Mouse (Mus musculus): ENCODE results near the gene Lcn2. TPM values are rescaled to one million over a fixed set of nuclear protein-coding genes. Genes with fewer than 3 reads are reported as not detected.

Lcn2 gene
- polyA plus RNA-seq, 1 experiment from 2014 or later = not detected

- Histone ChIP-seq H3K27me3 (ENCODE audit: control insufficient read depth, insufficient read depth, low read length) (no peaks in the 10 kb centered on the region), H3K4me3 (replicated peaks; ENCODE audit: low read depth, low read length) (no peak overlapping the region), H3K27ac (replicated peaks; ENCODE audit: low read depth, low read length) (no peak overlapping the region), H3K36me3 (ENCODE audit: control insufficient read depth, insufficient read depth, low read length) (peaks cover 80% of the 10 kb centered on the region), H3K4me1 (ENCODE audit: control insufficient read depth, insufficient read depth, low read length) (peaks cover 8% of the 10 kb centered on the region), H3K9ac (replicated peaks; ENCODE audit: low read length) (no peak overlapping the region), H3K9me3 (ENCODE audit: control insufficient read depth, low read length) (no peaks in the 10 kb centered on the region), H3K4me2 (ENCODE audit: low read length) (no peak overlapping the region)
- DNase-seq = no peak
- 92% methylated on average over 12 of the region's 12 CpGs for WGBS
- ATAC-seq (ENCODE audit: low FRiP score, low TSS enrichment) = no peak
These were observed 30.5 kb upstream of the Lcn2 start for GRCm38 (mm10) chr2:32418430-32419151.

GRCm38 (mm10) chr2:32417486-32417885, 29.4 kb upstream of the Lcn2 start:
- no peak overlapping the region for H3K9ac ChIP-seq (replicated peaks; ENCODE audit: low read length)
- H3K9me3 ChIP-seq (ENCODE audit: control insufficient read depth, low read length) = no peaks in the 10 kb centered on the region
- peaks cover 80% of the 10 kb centered on the region for H3K36me3 ChIP-seq (ENCODE audit: control insufficient read depth, insufficient read depth, low read length)
- no peaks in the 10 kb centered on the region for H3K4me1 ChIP-seq (ENCODE audit: control insufficient read depth, insufficient read depth, low read length)
- no peak overlapping the region for H3K4me2 ChIP-seq (ENCODE audit: low read length)
- WGBS = 94% methylated on average over 8 of the region's 8 CpGs
- no peaks in the 10 kb centered on the region for H3K27me3 ChIP-seq (ENCODE audit: control insufficient read depth, insufficient read depth, low read length)
- H3K27ac ChIP-seq (replicated peaks; ENCODE audit: low read depth, low read length) = no peak overlapping the region
- ATAC-seq (ENCODE audit: low FRiP score, low TSS enrichment) (no peak), DNase-seq (no peak)
- H3K4me3 ChIP-seq (replicated peaks; ENCODE audit: low read depth, low read length) = no peak overlapping the region

GRCm38 (mm10) chr2:32416556-32416955, 28.5 kb upstream of the Lcn2 start:
- no peak for ATAC-seq (ENCODE audit: low FRiP score, low TSS enrichment)
- Histone ChIP-seq H3K27me3 (ENCODE audit: control insufficient read depth, insufficient read depth, low read length) (no peaks in the 10 kb centered on the region), H3K9ac (replicated peaks; ENCODE audit: low read length) (no peak overlapping the region), H3K9me3 (ENCODE audit: control insufficient read depth, low read length) (no peaks in the 10 kb centered on the region), H3K36me3 (ENCODE audit: control insufficient read depth, insufficient read depth, low read length) (peaks cover 79% of the 10 kb centered on the region), H3K4me1 (ENCODE audit: control insufficient read depth, insufficient read depth, low read length) (no peaks in the 10 kb centered on the region), H3K4me2 (ENCODE audit: low read length) (no peak overlapping the region), H3K27ac (replicated peaks; ENCODE audit: low read depth, low read length) (no peak overlapping the region), H3K4me3 (replicated peaks; ENCODE audit: low read depth, low read length) (no peak overlapping the region)
- WGBS = 88% methylated on average over 2 of the region's 2 CpGs
- DNase-seq = no peak

- Histone ChIP-seq H3K9me3 (ENCODE audit: control insufficient read depth, low read length) (no peaks in the 10 kb centered on the region), H3K4me3 (replicated peaks; ENCODE audit: low read depth, low read length) (no peak overlapping the region), H3K27me3 (ENCODE audit: control insufficient read depth, insufficient read depth, low read length) (no peaks in the 10 kb centered on the region), H3K36me3 (ENCODE audit: control insufficient read depth, insufficient read depth, low read length) (peaks cover 72% of the 10 kb centered on the region), H3K27ac (replicated peaks; ENCODE audit: low read depth, low read length) (no peak overlapping the region), H3K9ac (replicated peaks; ENCODE audit: low read length) (no peak overlapping the region), H3K4me2 (ENCODE audit: low read length) (no peak overlapping the region), H3K4me1 (ENCODE audit: control insufficient read depth, insufficient read depth, low read length) (no peaks in the 10 kb centered on the region)
- no peak for DNase-seq
- no peak for ATAC-seq (ENCODE audit: low FRiP score, low TSS enrichment)
- 94% methylated on average over 12 of the region's 12 CpGs for WGBS
These were observed 27.7 kb upstream of the Lcn2 start for GRCm38 (mm10) chr2:32415801-32416200.

- no peak for ATAC-seq (ENCODE audit: low FRiP score, low TSS enrichment)
- H3K27ac ChIP-seq (replicated peaks; ENCODE audit: low read depth, low read length) = no peak overlapping the region
These were observed 25.9 kb upstream of the Lcn2 start for GRCm38 (mm10) chr2:32413936-32414335.

GRCm38 (mm10) chr2:32412742-32413531, 24.9 kb upstream of the Lcn2 start:
- no peak overlapping the region for H3K4me3 ChIP-seq (replicated peaks; ENCODE audit: low read depth, low read length)
- H3K4me1 ChIP-seq (ENCODE audit: control insufficient read depth, insufficient read depth, low read length) = no peaks in the 10 kb centered on the region
- H3K9me3 ChIP-seq (ENCODE audit: control insufficient read depth, low read length) = no peaks in the 10 kb centered on the region
- ATAC-seq (ENCODE audit: low FRiP score, low TSS enrichment) = no peak
- no peak for DNase-seq
- no peak overlapping the region for H3K9ac ChIP-seq (replicated peaks; ENCODE audit: low read length)
- WGBS = 95% methylated on average over 6 of the region's 6 CpGs
- no peak overlapping the region for H3K27ac ChIP-seq (replicated peaks; ENCODE audit: low read depth, low read length)
- no peak overlapping the region for H3K4me2 ChIP-seq (ENCODE audit: low read length)
- H3K36me3 ChIP-seq (ENCODE audit: control insufficient read depth, insufficient read depth, low read length) = peaks cover 44% of the 10 kb centered on the region
- no peaks in the 10 kb centered on the region for H3K27me3 ChIP-seq (ENCODE audit: control insufficient read depth, insufficient read depth, low read length)

More at GRCm38 (mm10) chr2:32413936-32414335, 25.9 kb upstream of the Lcn2 start:
- no peak for DNase-seq
- Histone ChIP-seq H3K4me1 (ENCODE audit: control insufficient read depth, insufficient read depth, low read length) (no peaks in the 10 kb centered on the region), H3K27me3 (ENCODE audit: control insufficient read depth, insufficient read depth, low read length) (no peaks in the 10 kb centered on the region), H3K9me3 (ENCODE audit: control insufficient read depth, low read length) (no peaks in the 10 kb centered on the region), H3K4me2 (ENCODE audit: low read length) (no peak overlapping the region), H3K4me3 (replicated peaks; ENCODE audit: low read depth, low read length) (no peak overlapping the region), H3K9ac (replicated peaks; ENCODE audit: low read length) (no peak overlapping the region), H3K36me3 (ENCODE audit: control insufficient read depth, insufficient read depth, low read length) (peaks cover 54% of the 10 kb centered on the region)
- 66% methylated on average over 5 of the region's 5 CpGs for WGBS

GRCm38 (mm10) chr2:32411407-32411806, 23.4 kb upstream of the Lcn2 start:
- H3K27me3 ChIP-seq (ENCODE audit: control insufficient read depth, insufficient read depth, low read length) = no peaks in the 10 kb centered on the region
- no peak overlapping the region for H3K27ac ChIP-seq (replicated peaks; ENCODE audit: low read depth, low read length)
- peaks cover 28% of the 10 kb centered on the region for H3K36me3 ChIP-seq (ENCODE audit: control insufficient read depth, insufficient read depth, low read length)
- H3K9ac ChIP-seq (replicated peaks; ENCODE audit: low read length) = no peak overlapping the region
- H3K9me3 ChIP-seq (ENCODE audit: control insufficient read depth, low read length) = no peaks in the 10 kb centered on the region
- no peak overlapping the region for H3K4me3 ChIP-seq (replicated peaks; ENCODE audit: low read depth, low read length)
- H3K4me2 ChIP-seq (ENCODE audit: low read length) = no peak overlapping the region
- DNase-seq (no peak), ATAC-seq (ENCODE audit: low FRiP score, low TSS enrichment) (no peak)
- no peaks in the 10 kb centered on the region for H3K4me1 ChIP-seq (ENCODE audit: control insufficient read depth, insufficient read depth, low read length)
- 87% methylated on average over 7 of the region's 7 CpGs for WGBS

- H3K27ac ChIP-seq (replicated peaks; ENCODE audit: low read depth, low read length) = no peak overlapping the region
- peaks cover 6% of the 10 kb centered on the region; the same call in 1 of the 2 replicates for H3K36me3 ChIP-seq (ENCODE audit: control insufficient read depth, insufficient read depth, low read length)
- no peaks in the 10 kb centered on the region for H3K27me3 ChIP-seq (ENCODE audit: control insufficient read depth, insufficient read depth, low read length)
- WGBS = 68% methylated on average over 25 of the region's 25 CpGs
- H3K4me1 ChIP-seq (ENCODE audit: control insufficient read depth, insufficient read depth, low read length) = no peaks in the 10 kb centered on the region
- ATAC-seq (ENCODE audit: low FRiP score, low TSS enrichment) (no peak), DNase-seq (no peak)
- no peak overlapping the region for H3K4me2 ChIP-seq (ENCODE audit: low read length)
- H3K4me3 ChIP-seq (replicated peaks; ENCODE audit: low read depth, low read length) = no peak overlapping the region
- H3K9ac ChIP-seq (replicated peaks; ENCODE audit: low read length) = no peak overlapping the region
- no peaks in the 10 kb centered on the region for H3K9me3 ChIP-seq (ENCODE audit: control insufficient read depth, low read length)
These were observed 20.7 kb upstream of the Lcn2 start for GRCm38 (mm10) chr2:32408429-32409424.
